8 mouse cellular contexts compared by ENCODE assay signal in the genomic region with DNA sequence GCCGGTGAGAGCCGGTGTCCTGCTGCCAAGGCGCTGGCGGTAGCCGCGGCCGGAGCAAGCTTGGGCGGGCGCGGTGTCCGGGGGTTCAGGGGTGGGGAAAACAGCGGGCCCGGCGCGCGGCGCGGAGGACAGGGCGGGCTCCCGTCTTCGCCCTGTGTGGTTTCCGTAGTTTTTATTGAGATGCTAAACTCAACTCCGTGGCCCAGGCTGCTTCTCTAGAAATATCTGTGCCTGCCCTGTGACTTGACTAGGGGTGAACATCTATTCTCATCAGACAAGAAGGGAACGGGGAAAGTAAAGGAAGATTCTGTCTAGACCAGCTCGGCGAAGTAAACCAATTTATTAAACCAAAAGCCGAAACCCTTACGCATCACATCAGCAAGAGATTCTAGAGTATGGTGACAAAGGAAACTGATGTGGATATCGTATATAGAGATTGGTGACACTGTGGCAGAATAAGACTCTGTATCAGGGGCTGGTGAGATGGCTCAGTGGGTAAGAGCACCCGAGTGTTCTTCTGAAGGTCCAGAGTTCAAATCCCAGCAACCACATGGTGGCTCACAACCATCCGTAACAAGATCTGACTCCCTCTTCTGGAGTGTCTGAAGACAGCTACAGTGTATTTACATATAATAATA. TPM values are rescaled to one million over a fixed set of nuclear protein-coding genes. Genes with fewer than 3 reads are reported as not detected.
DNase-seq lines count a peak whose midpoint lies in the region; ATAC-seq and TF ChIP-seq lines count a peak whose summit lies in the region.

No protein-coding gene starts in this region.

- peak; percentile 41 for ATAC-seq in activated CD4-positive, CD25-positive, alpha-beta regulatory T cell, adult 4 months
- ATAC-seq in hindbrain, embryonic 14.5 days (ENCODE audit: low FRiP score) = peak; percentile 77; the same call in 1 of the 2 replicates
- 0 out of 2 replicates have a peak, but pooled peaks have one; percentile 1 for ATAC-seq in midbrain, embryonic 15.5 days (replicated peaks)

- no peak for DNase-seq in kidney, adult 2 months
- DNase-seq in kidney, adult 18-20 months = no peak
- peak; percentile 27 for DNase-seq in hindbrain, embryonic 14.5 days (ENCODE audit: low spot score)
- DNase-seq in spleen, postnatal 14 days (ENCODE audit: low spot score in 2 of 2) = no peak
- no peak for DNase-seq in cerebellum, postnatal 4 days (ENCODE audit: low spot score in 2 of 2)
- no peak for DNase-seq in right cerebral cortex, adult 18-20 months

- peak overlapping the region; percentile 88 for H3K4me2 ChIP-seq in hindbrain, embryonic 14.5 days (replicated peaks)
- H3K4me2 ChIP-seq in midbrain, embryonic 15.5 days = peak overlapping the region; percentile 97

- H3K27ac ChIP-seq in kidney, adult 2 months (ENCODE audit: insufficient read depth, low read depth, low read length) = no peak overlapping the region
- no peak overlapping the region for H3K27ac ChIP-seq in hindbrain, embryonic 14.5 days
- no peak overlapping the region for H3K27ac ChIP-seq in midbrain, embryonic 15.5 days

- TF ChIP-seq CTCF in kidney, adult 2 months (conservative IDR thresholded peaks at IDR 0.05; ENCODE audit: insufficient read depth, insufficient read length, low read depth, low read length) = no peak

- no peaks in the 10 kb centered on the region for H3K36me3 ChIP-seq in kidney, adult 2 months (ENCODE audit: control insufficient read depth, insufficient read depth, low read length)
- peaks cover 9% of the 10 kb centered on the region; the same call in 1 of the 2 replicates for H3K36me3 ChIP-seq in hindbrain, embryonic 14.5 days (replicated peaks; ENCODE audit: control insufficient read depth, insufficient read depth)
- 0 out of 2 replicates have a peak, but pooled peaks cover 2% of the 10 kb centered on the region for H3K36me3 ChIP-seq in midbrain, embryonic 15.5 days (replicated peaks)

- TF ChIP-seq POLR2A in kidney, adult 2 months (IDR thresholded peaks at IDR 0.05; ENCODE audit: low read depth, low read length) = no peak

- WGBS in kidney, adult 2 months = under 1% methylated on average over 31 of the region's 31 CpGs
- 3% methylated on average over 30 of the region's 31 CpGs for WGBS in hindbrain, embryonic 14.5 days
- 3% methylated on average over 29 of the region's 31 CpGs for WGBS in midbrain, embryonic 15.5 days

- no peaks in the 10 kb centered on the region for H3K9me3 ChIP-seq in hindbrain, embryonic 14.5 days (ENCODE audit: control insufficient read depth, low read length)
- no peaks in the 10 kb centered on the region for H3K9me3 ChIP-seq in midbrain, embryonic 15.5 days

- H3K9ac ChIP-seq in hindbrain, embryonic 14.5 days = peak overlapping the region; percentile 63
- H3K9ac ChIP-seq in midbrain, embryonic 15.5 days = peak overlapping the region; percentile 71

- H3K4me1 ChIP-seq in kidney, adult 2 months (ENCODE audit: control insufficient read depth, insufficient read depth, low read length) = peaks cover 4% of the 10 kb centered on the region; the same call in 1 of the 2 replicates
- H3K4me1 ChIP-seq in hindbrain, embryonic 14.5 days (replicated peaks; ENCODE audit: control insufficient read depth, insufficient read depth, low read length) = 0 out of 2 replicates have a peak, but pooled peaks cover 5% of the 10 kb centered on the region
- peaks cover 11% of the 10 kb centered on the region for H3K4me1 ChIP-seq in midbrain, embryonic 15.5 days

- no peaks in the 10 kb centered on the region for H3K27me3 ChIP-seq in kidney, adult 2 months (replicated peaks; ENCODE audit: control insufficient read depth, insufficient read depth, low read length)
- H3K27me3 ChIP-seq in hindbrain, embryonic 14.5 days (ENCODE audit: control insufficient read depth, insufficient read depth, low read length) = peaks cover 16% of the 10 kb centered on the region
- H3K27me3 ChIP-seq in midbrain, embryonic 15.5 days (replicated peaks) = peaks cover 15% of the 10 kb centered on the region

- peak overlapping the region; percentile 84 for H3K4me3 ChIP-seq in kidney, adult 2 months (ENCODE audit: insufficient read depth, low read depth, low read length)
- H3K4me3 ChIP-seq in hindbrain, embryonic 14.5 days (replicated peaks; ENCODE audit: low read length) = peak overlapping the region; percentile 58
- H3K4me3 ChIP-seq in midbrain, embryonic 15.5 days = peak overlapping the region; percentile 78

RNA-seq across cellular contexts. Expression of a gene that starts 0.5 kb away (rescaled TPM):
- 1.7 and 2.0 TPM in 2 replicates for polyA plus RNA-seq in kidney, adult 2 months (2012; rRNA removed)
- polyA plus RNA-seq in activated CD4-positive, CD25-positive, alpha-beta regulatory T cell, adult 4 months (2017; shearing (Covaris generic)) = 10 to 100 TPM in 1 of 2 experiments, 1 to 10 TPM in 1; 7.5 to 12.4 TPM
- 8.2 and 9.8 TPM in 2 replicates for polyA plus RNA-seq in hindbrain, embryonic 14.5 days (2014; fragmentation: Nextera tagmentation; extraction: Ambion mirVana)
- 7.5 and 7.7 TPM in 2 replicates for polyA plus RNA-seq in midbrain, embryonic 15.5 days (2015; fragmentation: Nextera tagmentation; extraction: Ambion mirVana)

RNA-seq across cellular contexts. Expression of a gene that starts 0.6 kb away (rescaled TPM):
- 73.1 and 83.7 TPM in 2 replicates for polyA plus RNA-seq in kidney, adult 2 months (2012; rRNA removed)
- 1 to 10 TPM; 3.3 to 3.8 TPM for polyA plus RNA-seq in activated CD4-positive, CD25-positive, alpha-beta regulatory T cell, adult 4 months (2017; shearing (Covaris generic))
- polyA plus RNA-seq in hindbrain, embryonic 14.5 days (2014; fragmentation: Nextera tagmentation; extraction: Ambion mirVana) = 8.8 and 9.2 TPM in 2 replicates
- polyA plus RNA-seq in midbrain, embryonic 15.5 days (2015; fragmentation: Nextera tagmentation; extraction: Ambion mirVana) = 11.3 and 11.5 TPM in 2 replicates

RNA-seq across cellular contexts. Expression of a gene that starts 16.9 kb away (rescaled TPM):
- polyA plus RNA-seq in kidney, adult 2 months (2012; rRNA removed) = 17.0 and 18.1 TPM in 2 replicates
- 10 to 100 TPM; 28.0 to 30.1 TPM for polyA plus RNA-seq in activated CD4-positive, CD25-positive, alpha-beta regulatory T cell, adult 4 months (2017; shearing (Covaris generic))
- 108 and 109 TPM in 2 replicates for polyA plus RNA-seq in hindbrain, embryonic 14.5 days (2014; fragmentation: Nextera tagmentation; extraction: Ambion mirVana)
- polyA plus RNA-seq in midbrain, embryonic 15.5 days (2015; fragmentation: Nextera tagmentation; extraction: Ambion mirVana) = 104 and 110 TPM in 2 replicates

RNA-seq across cellular contexts. Expression of a gene that starts 55.8 kb away (rescaled TPM):
- 7.5 and 8.6 TPM in 2 replicates for polyA plus RNA-seq in kidney, adult 2 months (2012; rRNA removed)
- 10 to 100 TPM; 13.8 to 18.3 TPM for polyA plus RNA-seq in activated CD4-positive, CD25-positive, alpha-beta regulatory T cell, adult 4 months (2017; shearing (Covaris generic))
- 26.1 and 27.8 TPM in 2 replicates for polyA plus RNA-seq in hindbrain, embryonic 14.5 days (2014; fragmentation: Nextera tagmentation; extraction: Ambion mirVana)
- polyA plus RNA-seq in midbrain, embryonic 15.5 days (2015; fragmentation: Nextera tagmentation; extraction: Ambion mirVana) = 20.6 and 22.6 TPM in 2 replicates

RNA-seq across cellular contexts. Expression of a gene that starts 56.4 kb away (rescaled TPM):
- polyA plus RNA-seq in kidney, adult 2 months (2012; rRNA removed) = 0.59 and 0.90 TPM in 2 replicates
- polyA plus RNA-seq in activated CD4-positive, CD25-positive, alpha-beta regulatory T cell, adult 4 months (2017; shearing (Covaris generic)) = not detected
- 9.9 and 12.2 TPM in 2 replicates for polyA plus RNA-seq in hindbrain, embryonic 14.5 days (2014; fragmentation: Nextera tagmentation; extraction: Ambion mirVana)
- 7.7 and 8.4 TPM in 2 replicates for polyA plus RNA-seq in midbrain, embryonic 15.5 days (2015; fragmentation: Nextera tagmentation; extraction: Ambion mirVana)

Comparison
In these comparisons a context has a peak if more than half of its experiments do, and no peak if none do; other contexts are left out.
1. ATAC-seq: peak in every context shown above with its lines; median percentile 77 in hindbrain, embryonic 14.5 days; 41 in activated CD4-positive, CD25-positive, alpha-beta regulatory T cell, adult 4 months; 1 in midbrain, embryonic 15.5 days.